Mouse (Mus musculus) lung, embryonic 14.5 days (tissue): ENCODE measurements around the gene Rcn2. TPM values are rescaled to one million over a fixed set of nuclear protein-coding genes. Genes with fewer than 3 reads are reported as not detected.
"Not testable (repeated sequence)": the region's sequence is repeated elsewhere in the genome, so short reads cannot be mapped to it uniquely, and the experiment has no call there.

Source experiments
- ATAC-seq: fragments of 200-750 bp; cut with Nextera tagmentation; 2 replicates; pipeline ENCODE4 v1.8.0; 2017; ENCODE audit warnings: mild to moderate bottlenecking, moderate TSS enrichment, moderate library complexity; ENCODE audit not compliant: insufficient read depth
- DNase-seq: peaks from one replicate; pipeline ENCODE4 v3.0.0-alpha.2; 2015
- H3K27ac ChIP-seq: fragments of 300-500 bp; sonication (generic); 2 replicates; pipeline ENCODE4 v1.5.1; 2014; ENCODE audit warnings: low read depth, mild to moderate bottlenecking, moderate library complexity
- H3K27me3 ChIP-seq: fragments of 300-500 bp; sonication (generic); 2 replicates; pipeline ENCODE4 v1.6.1; 2014; ENCODE audit warnings: low read length, control low read depth; ENCODE audit not compliant: insufficient read depth
- H3K36me3 ChIP-seq: fragments of 300-500 bp; sonication (generic); 2 replicates; pipeline ENCODE4 v1.6.1; 2014; ENCODE audit warnings: control low read depth; ENCODE audit not compliant: insufficient read depth
- H3K4me1 ChIP-seq: fragments of 300-500 bp; sonication (generic); 2 replicates; pipeline ENCODE4 v1.6.1; 2014; ENCODE audit warnings: antibody characterized with exemption, control low read depth; ENCODE audit not compliant: insufficient read depth
- H3K4me2 ChIP-seq: fragments of 300-500 bp; sonication (generic); 2 replicates; pipeline ENCODE4 v1.6.1; 2014; ENCODE audit warnings: mild to moderate bottlenecking
- H3K4me3 ChIP-seq: fragments of 300-500 bp; sonication (generic); 2 replicates; pipeline ENCODE4 v1.5.1; 2014; ENCODE audit warnings: low read depth, low read length
- H3K9ac ChIP-seq: fragments of 300-500 bp; sonication (generic); 2 replicates; pipeline ENCODE4 v1.6.1; 2014
- H3K9me3 ChIP-seq: fragments of 300-500 bp; sonication (generic); 2 replicates; pipeline ENCODE4 v1.6.1; 2016; ENCODE audit warnings: low read depth, low read length, control low read depth
- CTCF ChIP-seq: IDR thresholded peaks from 2 replicates; pipeline ENCODE4 v1.5.1; 2016; ENCODE audit warnings: antibody characterized with exemption, low read depth
- WGBS: fragments of 180-500 bp; shearing (Covaris S2); extraction: QIAGEN DNeasy Blood & Tissue Kit; methylation state at CpG from one replicate; pipeline ENCODE4 v1.1.7; 2014; 5-methylcytosine and 5-hydroxymethylcytosine counted together
- polyA plus RNA-seq: library from polyadenylated mRNA; unstranded; fragments of >200 nt; fragmentation: Nextera tagmentation; extraction: Ambion mirVana; gene quantifications from 2 replicates; pipeline ENCODE4 v1.2.1, GENCODE M21; 2014

The Rcn2 gene
- polyA plus RNA-seq: 271 and 275 TPM in 2 replicates

GRCm38 (mm10) chr9:56041372-56042180 is at the start of gene Rcn2:
TSS of gene Rcn2 (plus strand) at chr9:56041845.
- 1% methylated on average over 49 of the region's 49 CpGs for WGBS
- Histone ChIP-seq H3K9me3 (no peaks in the 10 kb centered on the region), H3K27ac (peak within 1 kb of the TSS; percentile 97), H3K27me3 (no peaks in the 10 kb centered on the region), H3K4me1 (peaks cover 10% of the 10 kb centered on the region; the same call in 1 of the 2 replicates), H3K4me3 (peak within 1 kb of the TSS; percentile 74), H3K9ac (peak within 1 kb of the TSS; percentile 95), H3K4me2 (peak within 1 kb of the TSS; percentile 78), H3K36me3 (peaks cover 21% of the 10 kb centered on the region)
- TF ChIP-seq CTCF: no peak
- peak; percentile 97 for DNase-seq
- ATAC-seq: peak; percentile 100

GRCm38 (mm10) chr9:56004679-56005078 is 37.0 kb upstream of the Rcn2 start:
- not testable (repeated sequence) for H3K27me3 ChIP-seq, H3K36me3 ChIP-seq, ATAC-seq, H3K27ac ChIP-seq, DNase-seq, H3K4me1 ChIP-seq, H3K9ac ChIP-seq, H3K4me2 ChIP-seq, H3K4me3 ChIP-seq, H3K9me3 ChIP-seq
- no CpG with 5 or more reads among the region's 2 CpGs for WGBS

- 75% methylated on average over 4 of the region's 4 CpGs for WGBS
- Histone ChIP-seq H3K4me2 (no peak within 1 kb of the TSS), H3K9ac (no peak within 1 kb of the TSS), H3K27me3 (no peaks in the 10 kb centered on the region), H3K36me3 (no peaks in the 10 kb centered on the region), H3K9me3 (no peaks in the 10 kb centered on the region), H3K4me1 (no peaks in the 10 kb centered on the region), H3K4me3 (no peak within 1 kb of the TSS), H3K27ac (no peak within 1 kb of the TSS)
- no peak for ATAC-seq
- no peak for DNase-seq
- TF ChIP-seq CTCF: no peak
These were observed 31.2 kb upstream of the Rcn2 start, which contains the start of gene 4930563M21Rik for GRCm38 (mm10) chr9:56010450-56010849. TSS of gene 4930563M21Rik (minus strand) at chr9:56010550.

- Histone ChIP-seq H3K36me3 (no peaks in the 10 kb centered on the region), H3K27me3 (no peaks in the 10 kb centered on the region), H3K27ac (no peak overlapping the region), H3K4me3 (no peak overlapping the region), H3K4me1 (no peaks in the 10 kb centered on the region), H3K9ac (no peak overlapping the region), H3K4me2 (no peak overlapping the region), H3K9me3 (no peaks in the 10 kb centered on the region)
- peak; percentile 24; the same call in 1 of the 2 replicates for TF ChIP-seq CTCF
- DNase-seq: peak; percentile 20
- ATAC-seq: no peak
- WGBS: 51% methylated on average over 2 of the region's 2 CpGs
These were observed 16.9 kb upstream of the Rcn2 start for GRCm38 (mm10) chr9:56024772-56025171.

GRCm38 (mm10) chr9:56027292-56027691 is 14.4 kb upstream of the Rcn2 start:
- Histone ChIP-seq H3K4me3 (no peak overlapping the region), H3K36me3 (no peaks in the 10 kb centered on the region), H3K27me3 (no peaks in the 10 kb centered on the region), H3K4me2 (no peak overlapping the region), H3K9me3 (no peaks in the 10 kb centered on the region), H3K27ac (no peak overlapping the region), H3K9ac (no peak overlapping the region), H3K4me1 (no peaks in the 10 kb centered on the region)
- 76% methylated on average over 16 of the region's 16 CpGs for WGBS
- ATAC-seq (no peak), DNase-seq (no peak)
- TF ChIP-seq CTCF: no peak

GRCm38 (mm10) chr9:56032219-56032618 is 9.4 kb upstream of the Rcn2 start:
- WGBS: 54% methylated on average over 3 of the region's 3 CpGs
- Histone ChIP-seq H3K4me3 (no peak overlapping the region), H3K9ac (no peak overlapping the region), H3K27me3 (no peaks in the 10 kb centered on the region), H3K9me3 (no peaks in the 10 kb centered on the region), H3K4me2 (no peak overlapping the region), H3K36me3 (no peaks in the 10 kb centered on the region), H3K27ac (no peak overlapping the region), H3K4me1 (no peaks in the 10 kb centered on the region)
- TF ChIP-seq CTCF: no peak
- no peak for DNase-seq
- no peak for ATAC-seq

- Histone ChIP-seq H3K4me2 (peak overlapping the region; percentile 78), H3K9me3 (no peaks in the 10 kb centered on the region), H3K27ac (peak overlapping the region; percentile 97), H3K9ac (peak overlapping the region; percentile 95), H3K4me1 (peaks cover 10% of the 10 kb centered on the region; the same call in 1 of the 2 replicates), H3K4me3 (peak overlapping the region; percentile 74), H3K36me3 (peaks cover 22% of the 10 kb centered on the region), H3K27me3 (no peaks in the 10 kb centered on the region)
- DNase-seq (no peak), ATAC-seq (no peak)
- no peak for TF ChIP-seq CTCF
- WGBS: under 1% methylated on average over 16 of the region's 16 CpGs
These were observed 556 bp downstream of the Rcn2 start for GRCm38 (mm10) chr9:56042181-56042621.
